Mouse (Mus musculus) 3T3-L1 (cell line): ENCODE measurements around the gene Snu13.

ENCODE experiments used
- DNase-seq: peaks from one replicate; pipeline ENCODE4 v3.0.0-alpha.2; 2015; ENCODE audit warnings: low read depth, low spot score

The Snu13 gene

GRCm38 (mm10) chr15:82027276-82027675 lies 20.1 kb downstream of the Snu13 start:
- DNase-seq = no peak

GRCm38 (mm10) chr15:82023965-82024635 lies 23.3 kb downstream of the Snu13 start:
- no peak for DNase-seq

- peak; percentile 25 for DNase-seq
These were observed 24.8 kb downstream of the Snu13 start for GRCm38 (mm10) chr15:82022535-82023088.

- DNase-seq = peak; percentile 32
These were observed 28.1 kb downstream of the Snu13 start for GRCm38 (mm10) chr15:82019288-82019687.

GRCm38 (mm10) chr15:82017461-82017860 lies 29.9 kb downstream of the Snu13 start:
- no peak for DNase-seq

GRCm38 (mm10) chr15:82016830-82017229 lies 30.6 kb downstream of the Snu13 start:
- no peak for DNase-seq

GRCm38 (mm10) chr15:82016101-82016808 lies 31.1 kb downstream of the Snu13 start:
- peak; percentile 97 for DNase-seq

GRCm38 (mm10) chr15:82015392-82016100 lies 31.9 kb downstream of the Snu13 start:
- peak; percentile 68 for DNase-seq

- no peak for DNase-seq
These were observed 32.5 kb downstream of the Snu13 start for GRCm38 (mm10) chr15:82014745-82015391.

- peak; percentile 91 for DNase-seq
These were observed 35.5 kb downstream of the Snu13 start for GRCm38 (mm10) chr15:82011947-82012346.

- DNase-seq = no peak
These were observed 43.1 kb downstream of the Snu13 start for GRCm38 (mm10) chr15:82004257-82004656.

GRCm38 (mm10) chr15:81993992-81994391 lies 53.4 kb downstream of the Snu13 start:
- DNase-seq = no peak

GRCm38 (mm10) chr15:81990549-81990948 lies 56.8 kb downstream of the Snu13 start:
- no peak for DNase-seq
